Mouse (Mus musculus) hindlimb bud, embryonic 11.5 days (tissue): ENCODE measurements around the gene 1700024P04Rik.
"Not testable (repeated sequence)": the region's sequence is repeated elsewhere in the genome, so short reads cannot be mapped to it uniquely, and the experiment has no call there.

Source experiments
- DNase-seq: peaks from one replicate; pipeline ENCODE4 v3.0.0-alpha.2; 2012; ENCODE audit warnings: low read depth, low spot score; ENCODE audit errors: extremely low spot score

1700024P04Rik gene

GRCm38 (mm10) chr13:98984465-98984864 is at the start of gene 1700024P04Rik:
Gene 1700024P04Rik (minus strand): TSS chr13:98984565.
- no peak for DNase-seq

- no peak for DNase-seq
These were observed 47.2 kb upstream of the 1700024P04Rik start for GRCm38 (mm10) chr13:99031223-99032216.

GRCm38 (mm10) chr13:99030579-99031200 is 46.3 kb upstream of the 1700024P04Rik start:
- no peak for DNase-seq

GRCm38 (mm10) chr13:99025268-99025667 is 40.9 kb upstream of the 1700024P04Rik start:
- DNase-seq = no peak

- no peak for DNase-seq
These were observed 37.7 kb upstream of the 1700024P04Rik start for GRCm38 (mm10) chr13:99022036-99022435.

- DNase-seq = no peak
These were observed 36.8 kb upstream of the 1700024P04Rik start for GRCm38 (mm10) chr13:99021181-99021580.

- no peak for DNase-seq
These were observed 35.7 kb upstream of the 1700024P04Rik start for GRCm38 (mm10) chr13:99019831-99020669.

GRCm38 (mm10) chr13:99018526-99019201 is 34.3 kb upstream of the 1700024P04Rik start:
- DNase-seq = no peak

- DNase-seq = no peak
These were observed 32.3 kb upstream of the 1700024P04Rik start for GRCm38 (mm10) chr13:99016696-99017095.

- no peak for DNase-seq
These were observed 28.5 kb upstream of the 1700024P04Rik start for GRCm38 (mm10) chr13:99012891-99013290.

GRCm38 (mm10) chr13:99008013-99008412 is 23.6 kb upstream of the 1700024P04Rik start:
- DNase-seq = no peak

GRCm38 (mm10) chr13:99006389-99007099 is 22.2 kb upstream of the 1700024P04Rik start:
- DNase-seq = no peak

- not testable (repeated sequence) for DNase-seq
These were observed 17.3 kb upstream of the 1700024P04Rik start for GRCm38 (mm10) chr13:99001652-99002051.

- no peak for DNase-seq
These were observed 12.7 kb upstream of the 1700024P04Rik start for GRCm38 (mm10) chr13:98997025-98997424.

GRCm38 (mm10) chr13:98977070-98977785 is 7.1 kb downstream of the 1700024P04Rik start:
- no peak for DNase-seq

GRCm38 (mm10) chr13:98976022-98976421 is 8.3 kb downstream of the 1700024P04Rik start:
- DNase-seq = not testable (repeated sequence)

GRCm38 (mm10) chr13:98972090-98972489 is 12.3 kb downstream of the 1700024P04Rik start:
- no peak for DNase-seq

- DNase-seq = no peak
These were observed 12.7 kb downstream of the 1700024P04Rik start for GRCm38 (mm10) chr13:98971641-98972040.

GRCm38 (mm10) chr13:98968517-98968916 is 15.8 kb downstream of the 1700024P04Rik start:
- DNase-seq = no peak
